26 mouse cellular contexts compared by ENCODE assay signal in genomic region chr8:77718933-77719332, GRCm38 (mm10). TPM values are rescaled to one million over a fixed set of nuclear protein-coding genes. Genes with fewer than 3 reads are reported as not detected.
A peak's percentile ranks its signal among the peaks of the same experiment; 100 is the strongest.
DNase-seq lines count a peak whose midpoint lies in the region; ATAC-seq lines count a peak whose summit lies in the region.
"Had no signal": no experiment of that assay in that cellular context is flagged by ENCODE, and none has a peak within 500 bp of the region (broad histone marks: within the 10 kb centered on the region; RNA-seq: fewer than 3 reads in every experiment).

No protein-coding gene starts in this region.

- 56% methylated on average over 2 of the region's 2 CpGs for WGBS in heart, embryonic 14.5 days
- WGBS in limb, embryonic 13.5 days = 57% methylated on average over 2 of the region's 2 CpGs

- peak overlapping the region; percentile 56; the same call in 1 of the 2 replicates for H3K9ac ChIP-seq in heart, embryonic 14.5 days (ENCODE audit: low read length)
- H3K9ac ChIP-seq in limb, embryonic 13.5 days = no peak overlapping the region
- H3K9ac ChIP-seq: forebrain, embryonic 12.5 days; hindbrain, embryonic 12.5 days; midbrain, embryonic 12.5 days; neural tube, embryonic 15.5 days; stomach, embryonic 15.5 days had no signal

- H3K27ac ChIP-seq in heart, embryonic 14.5 days (replicated peaks in 1 of 2; ENCODE audit: control insufficient read depth in 1 of 2, insufficient read depth in 1 of 2, low read depth in 2 of 2, low read length in 2 of 2) = no peak overlapping the region
- no peak overlapping the region for H3K27ac ChIP-seq in limb, embryonic 13.5 days
- H3K27ac ChIP-seq: forebrain, embryonic 12.5 days; hindbrain, embryonic 12.5 days; left cerebral cortex, adult 2 months; midbrain, embryonic 12.5 days; neural tube, embryonic 15.5 days; stomach, embryonic 15.5 days had no signal

- no peak for ATAC-seq in heart, embryonic 14.5 days (ENCODE audit: insufficient number of reproducible peaks, insufficient read depth, low FRiP score, low read depth)
- ATAC-seq in limb, embryonic 13.5 days (ENCODE audit: low FRiP score, low read depth) = no peak

- peaks cover 15 to 60% of the 10 kb centered on the region in 2 experiments for H3K4me1 ChIP-seq in heart, embryonic 14.5 days (ENCODE audit: control insufficient read depth in 2 of 2, insufficient read depth in 2 of 2, low read length in 2 of 2)
- H3K4me1 ChIP-seq in limb, embryonic 13.5 days = peaks cover 60% of the 10 kb centered on the region
- H3K4me1 ChIP-seq: stomach, embryonic 15.5 days had no signal

- intact Hi-C loops in heart, postnatal 25 days (cut with DNase I) = no loop called here

- H3K4me3 ChIP-seq in heart, embryonic 14.5 days (ENCODE audit: control insufficient read depth in 1 of 2, insufficient read depth in 1 of 2, low read depth in 1 of 2, low read length in 2 of 2) = peak overlapping the region in 1 of 2 experiments; percentile 9; a peak in 1 of 4 replicates
- no peak overlapping the region for H3K4me3 ChIP-seq in limb, embryonic 13.5 days
- H3K4me3 ChIP-seq: erythroblast, embryonic 14.5 days; forebrain, embryonic 12.5 days; hindbrain, embryonic 12.5 days; left cerebral cortex, adult 2 months; midbrain, embryonic 12.5 days; neural tube, embryonic 15.5 days; stomach, embryonic 15.5 days had no signal

- peak overlapping the region; percentile 55 for H3K4me2 ChIP-seq in heart, embryonic 14.5 days (ENCODE audit: low read length)
- peak overlapping the region; percentile 34 for H3K4me2 ChIP-seq in limb, embryonic 13.5 days (replicated peaks)
- H3K4me2 ChIP-seq: forebrain, embryonic 12.5 days; hindbrain, embryonic 12.5 days; midbrain, embryonic 12.5 days; neural tube, embryonic 15.5 days; stomach, embryonic 15.5 days had no signal

- H3K9me3 ChIP-seq in heart, embryonic 14.5 days (ENCODE audit: control insufficient read depth, low read length) = no peaks in the 10 kb centered on the region
- no peaks in the 10 kb centered on the region for H3K9me3 ChIP-seq in limb, embryonic 13.5 days
- H3K9me3 ChIP-seq: forebrain, embryonic 12.5 days; hindbrain, embryonic 12.5 days; midbrain, embryonic 12.5 days; neural tube, embryonic 15.5 days; stomach, embryonic 15.5 days had no signal

- DNase-seq in heart, adult 11 months = peak; percentile 21
- no peak for DNase-seq in heart, postnatal 25 days (ENCODE audit: low spot score)
- no peak for DNase-seq in heart, adult 8-10 months (ENCODE audit: low spot score)
- DNase-seq in lung, postnatal 10 days = peak; percentile 36
- DNase-seq in lung, postnatal 4 days = no peak
- no peak for DNase-seq in urinary bladder, postnatal 14 days (ENCODE audit: low spot score)
- DNase-seq: adrenal gland, postnatal 14 days; cerebellum, adult 8-10 months; cerebellum, postnatal 36 days; embryo, embryonic 11 days; gastrocnemius, postnatal 36 days; kidney, adult 11 months; kidney, postnatal 4 days; layer of hippocampus, adult 9-11 months; right cerebral cortex, adult 18-20 months; right cerebral cortex, postnatal 4 days; thymus, postnatal 25 days had no signal

- no peaks in the 10 kb centered on the region for H3K27me3 ChIP-seq in heart, embryonic 14.5 days (ENCODE audit: control insufficient read depth, insufficient read depth, low read length)
- no peaks in the 10 kb centered on the region for H3K27me3 ChIP-seq in limb, embryonic 13.5 days
- H3K27me3 ChIP-seq: hindbrain, embryonic 12.5 days; midbrain, embryonic 12.5 days; neural tube, embryonic 15.5 days; stomach, embryonic 15.5 days had no signal

- peaks cover 34% of the 10 kb centered on the region for H3K36me3 ChIP-seq in heart, embryonic 14.5 days (ENCODE audit: control insufficient read depth, insufficient read depth, low read length)
- H3K36me3 ChIP-seq in limb, embryonic 13.5 days = peaks cover 21% of the 10 kb centered on the region
- H3K36me3 ChIP-seq: forebrain, embryonic 12.5 days; hindbrain, embryonic 12.5 days; midbrain, embryonic 12.5 days; neural tube, embryonic 15.5 days; stomach, embryonic 15.5 days had no signal

RNA-seq across cellular contexts. Expression of gene Ednra, which starts 5.3 kb away (rescaled TPM):
- 10 to 100 TPM; 45.8 to 50.9 TPM for total RNA-seq in heart, postnatal 25 days (2021)
- 47.3 and 49.0 TPM in 2 replicates for polyA plus RNA-seq in heart, embryonic 14.5 days (2014; fragmentation: Nextera tagmentation; extraction: Ambion mirVana)
- total RNA-seq in heart, adult 8-10 months (2022) = 10 to 100 TPM; 28.9 to 43.3 (median 39.1) TPM
- polyA plus RNA-seq in limb, embryonic 13.5 days (2015; fragmentation: Nextera tagmentation; extraction: Ambion mirVana) = 37.5 and 42.2 TPM in 2 replicates
- polyA plus RNA-seq: erythroblast, embryonic 14.5 days had no signal

Comparison
In these comparisons a context has a peak if more than half of its experiments do, and no peak if none do; other contexts are left out.
1. DNase-seq: peak in heart, adult 11 months (single experiment) and lung, postnatal 10 days (single experiment); none in heart, postnatal 25 days (single experiment), heart, adult 8-10 months (single experiment), lung, postnatal 4 days (0 of 2) and urinary bladder, postnatal 14 days (single experiment).